Mouse (Mus musculus): Measurements from ENCODE around the gene Traf3ip3. TPM values are rescaled to one million over a fixed set of nuclear protein-coding genes. Genes with fewer than 3 reads are reported as not detected.

The Traf3ip3 gene
- polyA plus RNA-seq, 1 experiment from 2014 or later: 8.5 TPM

GRCm38 (mm10) chr1:193234130-193234645 is 32.7 kb upstream of the Traf3ip3 start:
- Histone ChIP-seq H3K9me3 (replicated peaks; ENCODE audit: control insufficient read depth, low read length) (no peaks in the 10 kb centered on the region), H3K36me3 (ENCODE audit: control insufficient read depth, insufficient read depth, low read length) (no peaks in the 10 kb centered on the region), H3K27me3 (ENCODE audit: control insufficient read depth, insufficient read depth, low read length) (no peaks in the 10 kb centered on the region), H3K4me3 (replicated peaks; ENCODE audit: low read length) (no peak overlapping the region), H3K9ac (ENCODE audit: low read length) (no peak overlapping the region), H3K4me1 (ENCODE audit: control insufficient read depth, insufficient read depth, low read length) (no peaks in the 10 kb centered on the region), H3K4me2 (ENCODE audit: low read depth, low read length) (no peak overlapping the region), H3K27ac (ENCODE audit: low read length) (no peak overlapping the region)
- no peak for ATAC-seq (ENCODE audit: insufficient read depth, low FRiP score)
- 79% methylated on average over 2 of the region's 2 CpGs for WGBS

GRCm38 (mm10) chr1:193232732-193233131 is 31.2 kb upstream of the Traf3ip3 start:
- no peak overlapping the region for H3K4me3 ChIP-seq (replicated peaks; ENCODE audit: low read length)
- no peaks in the 10 kb centered on the region for H3K27me3 ChIP-seq (ENCODE audit: control insufficient read depth, insufficient read depth, low read length)
- H3K9me3 ChIP-seq (replicated peaks; ENCODE audit: control insufficient read depth, low read length): no peaks in the 10 kb centered on the region
- no peak for ATAC-seq (ENCODE audit: insufficient read depth, low FRiP score)
- no peaks in the 10 kb centered on the region for H3K4me1 ChIP-seq (ENCODE audit: control insufficient read depth, insufficient read depth, low read length)
- WGBS: 80% methylated on average over 2 of the region's 2 CpGs
- no peak overlapping the region for H3K27ac ChIP-seq (ENCODE audit: low read length)
- H3K4me2 ChIP-seq (ENCODE audit: low read depth, low read length): no peak overlapping the region
- H3K9ac ChIP-seq (ENCODE audit: low read length): no peak overlapping the region
- no peaks in the 10 kb centered on the region for H3K36me3 ChIP-seq (ENCODE audit: control insufficient read depth, insufficient read depth, low read length)

GRCm38 (mm10) chr1:193230935-193231334 is 29.4 kb upstream of the Traf3ip3 start:
- Histone ChIP-seq H3K4me2 (ENCODE audit: low read depth, low read length) (no peak overlapping the region), H3K36me3 (ENCODE audit: control insufficient read depth, insufficient read depth, low read length) (no peaks in the 10 kb centered on the region), H3K27ac (ENCODE audit: low read length) (no peak overlapping the region), H3K27me3 (ENCODE audit: control insufficient read depth, insufficient read depth, low read length) (no peaks in the 10 kb centered on the region), H3K4me3 (replicated peaks; ENCODE audit: low read length) (no peak overlapping the region), H3K4me1 (ENCODE audit: control insufficient read depth, insufficient read depth, low read length) (0 out of 2 replicates have a peak, but pooled peaks cover 3% of the 10 kb centered on the region), H3K9ac (ENCODE audit: low read length) (no peak overlapping the region), H3K9me3 (replicated peaks; ENCODE audit: control insufficient read depth, low read length) (no peaks in the 10 kb centered on the region)
- WGBS: 49% methylated on average over 5 of the region's 5 CpGs
- ATAC-seq (ENCODE audit: insufficient read depth, low FRiP score): no peak

GRCm38 (mm10) chr1:193230531-193230930 is 29.0 kb upstream of the Traf3ip3 start:
- no peak for ATAC-seq (ENCODE audit: insufficient read depth, low FRiP score)
- H3K4me1 ChIP-seq (ENCODE audit: control insufficient read depth, insufficient read depth, low read length): 0 out of 2 replicates have a peak, but pooled peaks cover 3% of the 10 kb centered on the region
- H3K36me3 ChIP-seq (ENCODE audit: control insufficient read depth, insufficient read depth, low read length): no peaks in the 10 kb centered on the region
- H3K4me3 ChIP-seq (replicated peaks; ENCODE audit: low read length): no peak overlapping the region
- H3K9me3 ChIP-seq (replicated peaks; ENCODE audit: control insufficient read depth, low read length): no peaks in the 10 kb centered on the region
- H3K9ac ChIP-seq (ENCODE audit: low read length): no peak overlapping the region
- no peaks in the 10 kb centered on the region for H3K27me3 ChIP-seq (ENCODE audit: control insufficient read depth, insufficient read depth, low read length)
- H3K4me2 ChIP-seq (ENCODE audit: low read depth, low read length): no peak overlapping the region
- WGBS: 35% methylated on average over 3 of the region's 3 CpGs
- no peak overlapping the region for H3K27ac ChIP-seq (ENCODE audit: low read length)

- H3K27me3 ChIP-seq (ENCODE audit: control insufficient read depth, insufficient read depth, low read length): no peaks in the 10 kb centered on the region
- 82% methylated on average over 5 of the region's 5 CpGs for WGBS
- no peaks in the 10 kb centered on the region for H3K9me3 ChIP-seq (replicated peaks; ENCODE audit: control insufficient read depth, low read length)
- no peak overlapping the region for H3K9ac ChIP-seq (ENCODE audit: low read length)
- H3K4me3 ChIP-seq (replicated peaks; ENCODE audit: low read length): no peak overlapping the region
- 0 out of 2 replicates have a peak, but pooled peaks cover 3% of the 10 kb centered on the region for H3K4me1 ChIP-seq (ENCODE audit: control insufficient read depth, insufficient read depth, low read length)
- no peak overlapping the region for H3K27ac ChIP-seq (ENCODE audit: low read length)
- no peaks in the 10 kb centered on the region for H3K36me3 ChIP-seq (ENCODE audit: control insufficient read depth, insufficient read depth, low read length)
- no peak overlapping the region for H3K4me2 ChIP-seq (ENCODE audit: low read depth, low read length)
- no peak for ATAC-seq (ENCODE audit: insufficient read depth, low FRiP score)
Measured at GRCm38 (mm10) chr1:193229570-193229969, 28.1 kb upstream of the Traf3ip3 start.

GRCm38 (mm10) chr1:193227537-193227936 is 26.0 kb upstream of the Traf3ip3 start:
- no peak overlapping the region for H3K4me2 ChIP-seq (ENCODE audit: low read depth, low read length)
- ATAC-seq (ENCODE audit: insufficient read depth, low FRiP score): no peak
- H3K27ac ChIP-seq (ENCODE audit: low read length): no peak overlapping the region
- H3K4me1 ChIP-seq (ENCODE audit: control insufficient read depth, insufficient read depth, low read length): 0 out of 2 replicates have a peak, but pooled peaks cover 3% of the 10 kb centered on the region
- no peak overlapping the region for H3K9ac ChIP-seq (ENCODE audit: low read length)
- 82% methylated on average over 4 of the region's 4 CpGs for WGBS
- H3K27me3 ChIP-seq (ENCODE audit: control insufficient read depth, insufficient read depth, low read length): no peaks in the 10 kb centered on the region
- no peak overlapping the region for H3K4me3 ChIP-seq (replicated peaks; ENCODE audit: low read length)
- no peaks in the 10 kb centered on the region for H3K9me3 ChIP-seq (replicated peaks; ENCODE audit: control insufficient read depth, low read length)
- H3K36me3 ChIP-seq (ENCODE audit: control insufficient read depth, insufficient read depth, low read length): no peaks in the 10 kb centered on the region

GRCm38 (mm10) chr1:193226724-193227522 is 25.4 kb upstream of the Traf3ip3 start:
- no peaks in the 10 kb centered on the region for H3K36me3 ChIP-seq (ENCODE audit: control insufficient read depth, insufficient read depth, low read length)
- H3K4me2 ChIP-seq (ENCODE audit: low read depth, low read length): no peak overlapping the region
- no peaks in the 10 kb centered on the region for H3K27me3 ChIP-seq (ENCODE audit: control insufficient read depth, insufficient read depth, low read length)
- H3K4me3 ChIP-seq (replicated peaks; ENCODE audit: low read length): no peak overlapping the region
- no peaks in the 10 kb centered on the region for H3K9me3 ChIP-seq (replicated peaks; ENCODE audit: control insufficient read depth, low read length)
- H3K27ac ChIP-seq (ENCODE audit: low read length): no peak overlapping the region
- H3K9ac ChIP-seq (ENCODE audit: low read length): no peak overlapping the region
- 0 out of 2 replicates have a peak, but pooled peaks cover 3% of the 10 kb centered on the region for H3K4me1 ChIP-seq (ENCODE audit: control insufficient read depth, insufficient read depth, low read length)
- 36% methylated on average over 7 of the region's 7 CpGs for WGBS
- ATAC-seq (ENCODE audit: insufficient read depth, low FRiP score): no peak

- Histone ChIP-seq H3K9me3 (replicated peaks; ENCODE audit: control insufficient read depth, low read length) (no peaks in the 10 kb centered on the region), H3K9ac (ENCODE audit: low read length) (no peak overlapping the region), H3K27ac (ENCODE audit: low read length) (no peak overlapping the region), H3K27me3 (ENCODE audit: control insufficient read depth, insufficient read depth, low read length) (no peaks in the 10 kb centered on the region), H3K36me3 (ENCODE audit: control insufficient read depth, insufficient read depth, low read length) (no peaks in the 10 kb centered on the region), H3K4me3 (replicated peaks; ENCODE audit: low read length) (no peak overlapping the region), H3K4me1 (ENCODE audit: control insufficient read depth, insufficient read depth, low read length) (0 out of 2 replicates have a peak, but pooled peaks cover 3% of the 10 kb centered on the region), H3K4me2 (ENCODE audit: low read depth, low read length) (no peak overlapping the region)
- WGBS: 86% methylated on average over 4 of the region's 4 CpGs
- ATAC-seq (ENCODE audit: insufficient read depth, low FRiP score): no peak
Measured at GRCm38 (mm10) chr1:193226114-193226513, 24.6 kb upstream of the Traf3ip3 start.

- 32% methylated on average over 3 of the region's 3 CpGs for WGBS
- Histone ChIP-seq H3K4me1 (ENCODE audit: control insufficient read depth, insufficient read depth, low read length) (0 out of 2 replicates have a peak, but pooled peaks cover 3% of the 10 kb centered on the region), H3K36me3 (ENCODE audit: control insufficient read depth, insufficient read depth, low read length) (no peaks in the 10 kb centered on the region), H3K9ac (ENCODE audit: low read length) (no peak overlapping the region), H3K27ac (ENCODE audit: low read length) (no peak overlapping the region), H3K4me2 (ENCODE audit: low read depth, low read length) (no peak overlapping the region), H3K27me3 (ENCODE audit: control insufficient read depth, insufficient read depth, low read length) (no peaks in the 10 kb centered on the region), H3K4me3 (replicated peaks; ENCODE audit: low read length) (no peak overlapping the region), H3K9me3 (replicated peaks; ENCODE audit: control insufficient read depth, low read length) (no peaks in the 10 kb centered on the region)
- no peak for ATAC-seq (ENCODE audit: insufficient read depth, low FRiP score)
Measured at GRCm38 (mm10) chr1:193225531-193225930, 24.0 kb upstream of the Traf3ip3 start.
